Mouse (Mus musculus): ENCODE data around the gene Dmbt1.
"Not testable (repeated sequence)": the region's sequence is repeated elsewhere in the genome, so short reads cannot be mapped to it uniquely, and the experiment has no call there.

The Dmbt1 gene

DNA sequence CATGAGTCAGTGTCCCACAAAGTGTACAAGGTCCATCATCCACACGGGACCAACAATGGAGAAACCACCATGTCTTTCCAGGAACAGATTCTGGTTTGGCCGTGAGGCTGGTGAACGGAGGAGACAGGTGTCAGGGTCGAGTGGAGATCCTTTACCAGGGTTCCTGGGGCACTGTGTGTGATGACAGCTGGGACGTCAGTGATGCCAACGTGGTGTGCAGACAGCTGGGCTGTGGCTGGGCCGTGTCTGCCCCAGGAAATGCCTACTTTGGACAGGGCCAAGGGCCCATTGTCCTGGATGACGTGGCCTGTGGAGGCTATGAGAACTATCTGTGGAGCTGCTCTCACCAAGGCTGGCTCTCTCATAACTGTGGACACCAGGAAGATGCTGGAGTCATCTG lies 18.0 kb downstream of the Dmbt1 start:
- not testable (repeated sequence) for DNase-seq (ENCODE audit: low spot score)

DNA sequence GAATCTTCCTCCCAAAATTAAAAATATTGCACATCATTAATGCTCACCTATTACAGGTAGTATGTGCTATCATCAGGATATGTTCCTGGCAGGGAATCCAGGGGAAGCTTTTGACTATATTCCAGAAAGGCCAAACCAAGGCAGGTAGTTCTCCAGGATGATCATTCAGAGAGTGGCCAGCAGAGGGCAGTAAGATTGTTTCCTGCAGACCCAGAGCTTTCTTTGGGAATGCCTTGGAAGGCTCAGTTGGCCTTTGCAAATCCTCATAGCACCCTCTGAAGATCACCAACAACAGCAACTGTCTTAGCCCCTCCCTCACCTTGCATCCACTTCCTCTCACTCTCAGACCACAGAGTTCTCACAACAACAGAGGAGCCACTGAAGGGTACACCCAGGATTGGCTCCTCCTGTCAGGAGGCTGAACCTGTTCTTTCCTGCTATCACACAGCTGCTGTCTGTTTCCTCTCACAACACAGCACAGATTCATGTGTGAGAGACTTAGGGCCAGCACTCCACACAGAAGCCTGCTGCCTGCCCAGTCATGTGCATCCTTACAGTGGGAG lies 23.0 kb downstream of the Dmbt1 start:
- DNase-seq (ENCODE audit: low spot score): no peak

DNA sequence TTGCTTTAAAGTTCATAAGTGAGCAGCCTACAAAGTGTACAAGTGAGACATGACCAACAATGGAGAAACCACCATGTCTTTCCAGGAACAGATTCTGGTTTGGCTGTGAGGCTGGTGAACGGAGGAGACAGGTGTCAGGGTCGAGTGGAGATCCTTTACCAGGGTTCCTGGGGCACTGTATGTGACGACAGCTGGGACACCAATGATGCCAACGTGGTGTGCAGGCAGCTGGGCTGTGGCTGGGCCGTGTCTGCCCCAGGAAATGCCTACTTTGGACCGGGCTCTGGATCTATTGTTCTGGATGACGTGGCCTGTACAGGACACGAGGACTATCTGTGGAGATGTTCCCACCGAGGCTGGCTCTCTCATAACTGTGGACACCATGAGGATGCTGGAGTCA lies 26.1 kb downstream of the Dmbt1 start:
- not testable (repeated sequence) for DNase-seq (ENCODE audit: low spot score)

DNA sequence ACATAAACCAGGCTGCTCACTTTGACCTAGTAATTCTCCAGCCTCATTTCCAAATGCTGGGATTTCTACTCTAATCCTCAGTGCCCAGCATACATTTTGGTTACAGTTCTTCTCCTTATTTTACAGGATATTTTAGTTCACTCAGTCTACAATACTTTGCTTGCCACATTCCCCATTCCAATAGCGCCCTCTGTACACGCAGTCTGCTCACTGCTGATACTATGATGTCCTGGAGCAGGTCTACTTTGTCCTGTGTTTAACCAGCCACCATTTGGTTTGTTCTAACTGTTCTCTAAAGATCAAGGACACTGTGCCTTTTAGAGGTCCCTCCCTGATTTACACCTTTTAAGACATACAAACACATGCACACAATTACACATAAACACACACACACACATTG lies 28.0 kb downstream of the Dmbt1 start:
- DNase-seq (ENCODE audit: low spot score): not testable (repeated sequence)

DNA sequence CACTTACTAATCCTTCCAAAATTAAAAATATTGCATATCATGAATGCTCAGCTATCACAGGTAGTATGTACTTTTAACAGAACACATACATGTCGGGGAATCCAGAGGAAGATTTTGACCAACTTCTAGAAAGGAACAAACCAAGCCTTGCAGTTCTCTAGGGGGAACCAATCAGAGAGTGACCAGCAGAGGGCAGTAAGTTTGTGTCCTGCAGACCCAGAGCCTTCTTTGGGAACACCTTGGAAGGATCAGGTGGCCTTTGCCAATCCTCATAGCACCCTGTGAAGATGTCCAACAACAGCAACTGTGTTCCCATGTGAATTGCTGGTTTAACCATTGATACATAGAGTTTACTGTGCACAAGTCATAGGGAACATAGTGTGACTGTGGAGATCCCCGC lies 30.7 kb downstream of the Dmbt1 start:
- DNase-seq (ENCODE audit: low spot score): no peak

DNA sequence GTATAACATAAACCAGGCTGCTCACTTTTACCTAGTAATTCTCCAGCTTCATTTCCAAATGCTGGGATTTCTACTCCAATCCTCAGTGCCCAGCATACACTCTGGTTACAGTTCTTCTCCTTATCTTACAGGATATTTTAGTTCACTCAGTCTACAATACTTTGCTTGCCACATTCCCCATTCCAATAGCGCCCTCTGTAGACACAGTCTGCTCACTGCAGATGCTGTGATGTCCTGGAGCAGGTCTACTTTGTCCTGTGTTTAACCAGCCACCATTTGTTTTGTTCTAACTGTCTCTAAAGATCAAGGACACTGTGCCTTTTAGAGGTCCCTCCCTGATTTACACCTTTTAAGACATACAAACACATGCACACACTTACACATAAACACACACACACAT lies 36.3 kb downstream of the Dmbt1 start:
- DNase-seq (ENCODE audit: low spot score): not testable (repeated sequence)

DNA sequence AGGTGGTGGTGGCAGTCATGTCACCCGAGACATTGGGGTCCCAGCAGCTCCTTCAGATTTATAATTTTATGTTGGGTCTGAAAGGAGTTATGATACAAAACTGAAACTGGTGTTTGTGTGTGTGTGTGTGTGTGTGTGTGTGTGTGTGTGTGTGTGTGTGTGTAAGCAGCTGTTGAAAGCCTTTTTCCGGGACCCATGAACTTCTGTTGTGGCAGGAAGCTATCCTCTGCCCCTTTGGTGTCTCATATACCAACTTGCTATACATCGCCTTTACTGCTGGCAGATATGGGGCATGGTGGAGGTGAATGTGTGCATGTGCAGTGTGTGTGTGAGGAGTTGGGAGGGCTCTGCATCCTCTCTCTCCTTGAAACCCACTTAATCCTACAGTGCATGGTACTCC lies 41.6 kb downstream of the Dmbt1 start:
- DNase-seq (ENCODE audit: low spot score): not testable (repeated sequence)

DNA sequence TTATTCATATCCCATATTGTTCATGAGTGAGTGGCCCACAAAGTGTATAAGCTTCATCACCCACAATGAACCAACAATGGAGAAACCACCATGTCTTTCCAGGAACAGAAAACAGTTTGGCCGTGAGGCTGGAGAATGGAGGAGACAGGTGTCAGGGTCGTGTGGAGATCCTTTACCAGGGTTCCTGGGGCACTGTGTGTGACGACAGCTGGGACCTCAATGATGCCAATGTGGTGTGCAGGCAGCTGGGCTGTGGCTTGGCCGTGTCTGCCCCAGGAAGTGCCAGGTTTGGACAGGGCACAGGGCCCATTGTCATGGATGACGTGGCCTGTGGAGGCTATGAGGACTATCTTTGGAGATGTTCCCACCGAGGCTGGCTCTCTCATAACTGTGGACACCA lies 42.2 kb downstream of the Dmbt1 start:
- DNase-seq (ENCODE audit: low spot score): not testable (repeated sequence)

DNA sequence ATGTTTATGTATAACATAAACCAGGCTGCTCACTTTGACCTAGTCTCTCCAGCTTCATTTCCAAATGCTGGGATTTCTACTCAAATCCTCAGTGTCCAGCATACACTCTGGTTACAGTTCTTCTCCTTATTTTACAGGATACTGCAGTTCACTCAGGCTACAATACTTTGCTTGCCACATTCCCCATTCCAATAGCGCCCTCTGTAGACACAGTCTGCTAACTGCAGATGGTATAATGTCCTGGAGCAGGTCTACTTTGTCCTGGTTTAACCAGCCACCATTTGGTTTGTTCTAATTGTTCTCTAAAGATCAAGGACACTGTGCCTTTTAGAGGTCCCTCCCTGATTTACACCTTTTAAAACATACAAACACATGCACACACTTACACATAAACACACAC lies 44.1 kb downstream of the Dmbt1 start:
- DNase-seq (ENCODE audit: low spot score): no peak

DNA sequence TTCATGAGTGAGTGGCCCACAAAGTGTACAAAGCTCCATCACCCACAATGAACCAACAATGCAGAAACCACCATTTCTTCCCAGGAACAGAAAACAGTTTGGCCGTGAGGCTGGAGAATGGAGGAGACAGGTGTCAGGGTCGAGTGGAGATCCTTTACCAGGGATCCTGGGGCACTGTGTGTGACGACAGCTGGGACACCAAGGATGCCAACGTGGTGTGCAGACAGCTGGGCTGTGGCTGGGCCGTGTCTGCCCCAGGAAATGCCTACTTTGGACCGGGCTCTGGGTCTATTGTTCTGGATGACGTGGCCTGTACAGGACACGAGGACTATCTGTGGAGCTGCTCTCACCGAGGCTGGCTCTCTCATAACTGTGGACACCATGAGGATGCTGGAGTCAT lies 50.5 kb downstream of the Dmbt1 start:
- DNase-seq (ENCODE audit: low spot score): not testable (repeated sequence)

DNA sequence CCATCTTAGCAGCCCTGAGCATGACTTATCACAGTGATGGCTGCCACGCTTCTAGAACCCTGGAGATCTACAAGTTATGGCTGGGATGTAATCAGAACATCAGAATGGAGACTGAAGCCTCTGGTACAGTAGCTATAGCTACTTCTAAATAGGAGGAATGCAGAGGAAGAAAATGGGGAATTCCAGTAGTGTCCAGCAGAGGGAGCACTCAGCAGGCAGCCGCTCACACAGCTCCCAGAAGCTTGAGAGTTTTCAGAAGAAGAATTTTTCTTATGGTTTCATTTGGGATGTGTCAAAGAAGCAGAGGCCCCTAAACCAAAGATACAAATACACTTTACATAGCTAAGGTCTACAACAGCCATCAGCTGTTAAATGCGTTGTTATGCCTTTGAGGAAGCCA lies 80.6 kb downstream of the Dmbt1 start:
- no peak for DNase-seq (ENCODE audit: low spot score)

DNA sequence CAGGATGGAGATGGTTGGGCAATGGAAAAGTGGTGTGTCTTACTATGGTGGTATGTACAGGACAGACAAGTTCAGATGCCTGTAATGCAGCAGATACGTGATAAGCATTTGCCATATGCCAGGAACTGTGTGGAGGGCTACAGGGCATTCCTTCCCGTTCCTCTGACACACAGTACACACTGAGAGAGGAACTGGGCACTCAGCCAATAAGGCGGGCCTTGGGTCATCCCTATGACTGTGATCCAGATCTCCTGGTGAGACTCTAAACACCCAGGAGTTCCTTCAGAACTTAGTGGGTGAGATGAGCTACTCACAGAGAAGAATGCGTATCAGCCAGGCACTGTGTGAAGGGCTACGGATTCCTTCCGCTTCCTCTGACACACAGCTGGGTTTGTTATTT lies 81.8 kb downstream of the Dmbt1 start:
- DNase-seq (ENCODE audit: low spot score): no peak

DNA sequence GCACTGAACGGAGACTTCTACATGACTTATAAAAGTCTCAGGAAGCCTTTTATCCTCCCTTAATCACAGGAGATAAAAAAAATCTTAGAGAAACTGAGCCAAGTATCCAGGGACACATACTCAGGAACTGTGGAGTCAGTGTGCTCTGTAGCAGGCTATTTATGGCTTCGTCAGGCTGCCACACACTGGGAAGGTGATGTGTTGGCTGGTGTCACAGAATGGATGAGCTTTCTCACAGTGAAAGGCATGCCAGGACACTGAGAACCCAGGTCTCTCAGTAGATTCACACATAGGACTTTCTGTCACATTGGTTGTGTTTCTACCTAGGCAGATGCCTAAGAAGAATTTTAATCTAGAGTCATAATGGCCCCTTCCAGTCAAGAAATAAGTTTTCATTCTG lies 82.6 kb downstream of the Dmbt1 start:
- DNase-seq (ENCODE audit: low spot score): no peak

DNA sequence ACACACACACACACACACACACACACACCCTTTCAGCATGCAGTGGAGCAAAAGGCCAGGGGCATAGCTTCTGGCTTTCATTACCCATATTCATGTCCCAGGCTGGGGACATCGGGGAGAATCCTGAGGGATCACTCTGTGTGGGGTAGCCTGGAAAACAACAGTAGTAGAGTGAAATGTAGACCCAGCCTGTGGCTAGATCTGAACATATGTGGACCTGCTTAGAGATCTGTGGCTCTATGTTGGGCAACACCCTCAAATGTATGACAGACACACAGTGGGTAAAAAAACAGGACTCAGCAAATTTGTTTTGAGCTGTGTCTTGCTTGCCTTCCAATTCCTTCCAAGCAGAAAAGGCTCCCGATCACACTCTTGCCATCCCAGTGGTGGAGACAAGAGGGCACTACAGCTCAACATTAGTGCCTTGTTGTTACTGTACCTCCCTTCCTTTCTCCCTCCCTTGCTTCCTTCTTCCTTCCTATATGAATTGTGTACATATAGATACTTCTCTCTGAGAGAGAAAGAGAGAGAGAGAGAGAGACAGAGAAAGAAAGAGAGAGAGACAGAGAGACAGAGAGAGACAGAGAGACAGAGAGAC lies 90.5 kb downstream of the Dmbt1 start:
- DNase-seq (ENCODE audit: low spot score): no peak

DNA sequence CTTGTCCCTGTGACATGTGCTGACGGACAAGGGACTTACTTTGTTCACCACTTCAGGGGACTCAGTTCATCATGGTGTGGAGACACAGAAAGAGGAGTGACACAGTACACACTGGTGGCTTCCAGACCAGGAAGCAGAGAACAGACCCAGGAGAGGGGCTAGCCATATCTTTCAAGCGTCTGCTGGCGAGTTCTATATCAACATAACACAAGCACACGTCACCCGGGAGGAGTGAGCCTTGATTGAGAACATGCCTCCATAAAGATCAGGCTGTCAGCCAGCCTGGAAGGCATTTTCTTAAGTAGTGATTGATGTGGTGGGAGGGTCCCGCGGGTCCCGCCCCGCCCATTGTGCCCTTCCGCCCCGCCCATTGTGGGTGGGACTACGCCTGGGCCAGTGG lies 98.2 kb downstream of the Dmbt1 start:
- no peak for DNase-seq (ENCODE audit: low spot score)

DNA sequence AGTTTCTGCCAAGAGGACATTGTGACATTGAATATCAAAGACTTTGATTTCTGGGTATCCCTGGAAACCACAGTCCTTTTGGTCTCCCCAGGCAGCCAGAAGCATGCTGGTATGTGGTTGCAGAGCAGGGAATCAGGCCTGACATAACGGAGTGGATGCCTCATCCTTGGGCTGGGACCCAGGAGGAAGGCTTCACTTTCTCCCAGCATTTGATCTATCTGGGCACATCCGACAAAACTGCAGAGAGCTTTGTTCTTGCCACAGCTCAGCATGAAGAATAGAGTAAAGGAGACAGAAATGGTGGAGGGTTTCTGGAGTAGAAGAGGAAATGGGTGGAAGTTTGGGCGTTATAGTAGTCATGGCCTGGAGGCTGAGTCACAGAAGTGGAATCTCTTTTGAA lies 101.3 kb downstream of the Dmbt1 start:
- no peak for DNase-seq (ENCODE audit: low spot score)

DNA sequence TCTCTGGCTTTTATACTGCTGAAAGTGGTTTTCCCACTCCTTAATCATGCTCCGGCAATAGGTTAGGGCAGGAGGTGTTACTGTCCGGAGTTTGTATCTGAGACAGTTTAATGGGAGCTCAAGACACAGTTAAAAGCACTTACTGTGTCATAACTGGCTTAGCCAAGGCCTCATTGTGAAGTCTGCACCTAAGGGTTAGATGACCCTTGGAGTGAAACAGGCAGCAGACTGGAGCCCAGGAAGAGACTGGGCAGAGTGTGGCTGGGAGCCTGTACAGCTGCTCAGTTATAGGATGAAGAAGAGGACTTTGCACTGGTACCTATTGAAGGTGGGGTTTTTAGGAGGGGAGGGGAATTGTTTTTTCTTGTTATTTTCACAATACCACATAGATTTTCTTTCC lies 114.4 kb downstream of the Dmbt1 start, which contains the start of gene 4933402N03Rik:
Gene 4933402N03Rik (minus strand): TSS at position 101 of the 400 bp plus-strand sequence.
- DNase-seq (ENCODE audit: low spot score): no peak

DNA sequence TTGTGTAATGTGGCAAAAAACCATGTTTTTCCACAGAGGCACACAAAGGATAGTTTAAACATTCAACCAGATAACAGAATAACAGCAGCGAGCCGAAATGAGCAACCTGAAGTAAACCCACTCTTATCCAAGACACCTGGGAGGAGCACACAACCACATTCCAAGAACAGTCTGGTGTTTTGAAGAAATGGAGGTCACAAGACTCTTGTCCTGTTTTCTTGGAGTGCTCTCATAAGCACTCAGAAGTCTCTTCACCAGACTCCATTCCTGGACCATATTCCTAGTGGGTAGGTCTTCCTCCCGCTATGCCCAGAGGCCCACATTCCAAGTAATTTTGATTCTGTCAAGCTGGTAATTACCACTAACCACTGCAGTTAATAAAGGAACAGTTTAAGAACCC lies 118.3 kb downstream of the Dmbt1 start:
- DNase-seq (ENCODE audit: low spot score): no peak

DNA sequence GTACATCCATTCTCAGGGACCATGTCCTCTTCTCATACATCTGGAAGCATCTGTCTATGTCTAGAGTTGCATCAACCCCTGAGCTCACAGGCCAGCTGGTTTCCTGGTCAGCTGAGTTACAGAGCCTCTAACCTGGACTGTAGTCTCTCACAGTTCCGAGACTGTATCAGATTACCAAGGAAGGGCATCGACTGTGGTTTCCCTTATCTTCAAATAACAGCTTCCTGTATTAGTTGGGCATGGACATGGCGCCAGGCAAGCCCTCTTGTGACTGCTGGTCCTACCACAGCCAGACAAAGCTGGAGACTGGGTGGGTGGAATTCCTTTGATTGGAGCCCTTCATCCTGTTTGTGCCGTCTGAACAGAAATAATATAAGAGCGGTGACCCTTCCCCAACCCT lies 121.2 kb downstream of the Dmbt1 start:
- no peak for DNase-seq (ENCODE audit: low spot score)

DNA sequence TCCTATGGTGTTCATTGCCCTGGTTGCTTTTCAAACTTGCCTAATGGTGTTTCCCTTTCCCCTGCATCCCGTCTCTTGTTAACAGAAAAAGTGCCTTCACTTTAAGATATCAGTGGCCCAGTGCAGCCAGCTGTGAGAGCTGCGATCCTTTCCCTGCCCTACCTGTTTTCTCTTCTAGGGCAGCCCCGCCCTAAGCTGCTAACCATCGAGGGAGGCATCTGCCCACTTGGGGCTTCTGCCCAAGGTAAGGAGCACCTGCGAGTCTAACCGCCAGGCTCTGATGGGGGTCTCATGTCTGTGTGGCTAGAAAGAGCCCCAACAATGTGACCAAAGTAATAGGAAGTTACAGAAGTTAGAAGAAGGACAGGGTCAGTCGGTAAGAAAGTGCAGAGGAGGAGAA lies 130.4 kb downstream of the Dmbt1 start:
- DNase-seq (ENCODE audit: low spot score): no peak

DNA sequence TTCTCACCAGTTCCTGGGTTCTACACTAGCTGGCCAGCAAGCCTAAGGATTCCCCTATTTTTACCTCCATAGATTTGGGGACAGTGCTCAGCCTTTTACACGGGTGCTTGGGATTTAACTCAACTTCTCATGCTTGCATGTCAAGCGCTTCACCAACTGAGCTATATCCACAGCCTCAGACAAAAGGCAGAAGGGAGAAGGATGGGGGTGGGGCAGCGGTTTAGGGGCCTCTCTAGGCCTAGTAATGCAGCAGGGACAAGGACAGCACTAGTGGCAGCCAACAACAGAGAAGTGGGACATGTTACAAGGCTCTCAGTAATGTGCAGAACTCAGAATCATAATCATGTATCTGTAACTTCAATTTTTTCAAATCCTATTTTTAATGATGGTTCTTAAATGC lies 135.9 kb downstream of the Dmbt1 start:
- DNase-seq (ENCODE audit: low spot score): no peak

DNA sequence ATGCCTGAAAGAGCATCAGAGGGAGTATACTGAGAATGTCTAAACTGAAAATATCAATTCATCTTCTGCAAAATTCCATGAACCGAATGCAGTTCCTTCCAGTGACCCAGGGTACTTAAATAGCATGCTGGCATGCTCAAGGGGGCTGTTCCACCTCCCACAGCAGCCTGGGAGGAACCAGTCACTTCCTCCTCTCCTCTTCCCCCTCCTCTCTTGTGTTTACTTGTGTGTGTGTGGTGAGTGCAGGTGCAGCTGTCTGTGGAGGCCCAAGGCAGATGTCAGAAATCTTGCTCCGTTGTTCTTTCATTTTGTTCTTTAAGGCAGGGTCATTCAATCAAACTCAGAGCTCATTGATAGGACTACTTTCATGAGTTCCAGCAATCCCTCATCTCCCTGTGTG lies 137.2 kb downstream of the Dmbt1 start:
- no peak for DNase-seq (ENCODE audit: low spot score)

Measured in urinary bladder, postnatal 10 days (tissue).